Mouse (Mus musculus) hindbrain, embryonic 12.5 days (tissue): Measurements from ENCODE around the gene 2810006K23Rik. TPM values are rescaled to one million over a fixed set of nuclear protein-coding genes. Genes with fewer than 3 reads are reported as not detected.
"Not testable (repeated sequence)": the region's sequence is repeated elsewhere in the genome, so short reads cannot be mapped to it uniquely, and the experiment has no call there.

Experiments used
- ATAC-seq: fragments of 200-750 bp; cut with Nextera tagmentation; 2 replicates; pipeline ENCODE4 v1.8.0; 2017; ENCODE audit warnings: moderate TSS enrichment; ENCODE audit not compliant: low FRiP score
- H3K27ac ChIP-seq: fragments of 300-500 bp; sonication (generic); 2 replicates; pipeline ENCODE4 v1.5.1; 2016; ENCODE audit warnings: mild to moderate bottlenecking
- H3K27me3 ChIP-seq: fragments of 300-500 bp; sonication (generic); 2 replicates; pipeline ENCODE4 v1.6.1; 2016; ENCODE audit warnings: mild to moderate bottlenecking
- H3K36me3 ChIP-seq: fragments of 300-500 bp; sonication (generic); 2 replicates; pipeline ENCODE4 v1.6.1; 2016; ENCODE audit warnings: mild to moderate bottlenecking
- H3K4me1 ChIP-seq: fragments of 300-500 bp; sonication (generic); 2 replicates; pipeline ENCODE4 v1.6.1; 2016
- H3K4me2 ChIP-seq: fragments of 300-500 bp; sonication (generic); replicated peaks from 2 replicates; pipeline ENCODE4 v1.6.1; 2016; ENCODE audit warnings: mild to moderate bottlenecking
- H3K4me3 ChIP-seq: fragments of 300-500 bp; sonication (generic); 2 replicates; pipeline ENCODE4 v1.5.1; 2016; ENCODE audit warnings: mild to moderate bottlenecking
- H3K9ac ChIP-seq: fragments of 300-500 bp; sonication (generic); 2 replicates; pipeline ENCODE4 v1.6.1; 2016; ENCODE audit warnings: mild to moderate bottlenecking, moderate library complexity
- H3K9me3 ChIP-seq: fragments of 300-500 bp; sonication (generic); replicated peaks from 2 replicates; pipeline ENCODE4 v1.6.1; 2016; ENCODE audit warnings: mild to moderate bottlenecking
- WGBS: fragments of 180-500 bp; shearing (Covaris S2); methylation state at CpG from one replicate; pipeline ENCODE4 v1.1.7; 2016; 5-methylcytosine and 5-hydroxymethylcytosine counted together
- polyA plus RNA-seq: library from polyadenylated mRNA; unstranded; fragments of >200 nt; fragmentation: Nextera tagmentation; extraction: Ambion mirVana; gene quantifications from 2 replicates; pipeline ENCODE4 v1.2.1, GENCODE M21; 2016

The 2810006K23Rik gene
- 16.6 and 20.0 TPM in 2 replicates for polyA plus RNA-seq

DNA sequence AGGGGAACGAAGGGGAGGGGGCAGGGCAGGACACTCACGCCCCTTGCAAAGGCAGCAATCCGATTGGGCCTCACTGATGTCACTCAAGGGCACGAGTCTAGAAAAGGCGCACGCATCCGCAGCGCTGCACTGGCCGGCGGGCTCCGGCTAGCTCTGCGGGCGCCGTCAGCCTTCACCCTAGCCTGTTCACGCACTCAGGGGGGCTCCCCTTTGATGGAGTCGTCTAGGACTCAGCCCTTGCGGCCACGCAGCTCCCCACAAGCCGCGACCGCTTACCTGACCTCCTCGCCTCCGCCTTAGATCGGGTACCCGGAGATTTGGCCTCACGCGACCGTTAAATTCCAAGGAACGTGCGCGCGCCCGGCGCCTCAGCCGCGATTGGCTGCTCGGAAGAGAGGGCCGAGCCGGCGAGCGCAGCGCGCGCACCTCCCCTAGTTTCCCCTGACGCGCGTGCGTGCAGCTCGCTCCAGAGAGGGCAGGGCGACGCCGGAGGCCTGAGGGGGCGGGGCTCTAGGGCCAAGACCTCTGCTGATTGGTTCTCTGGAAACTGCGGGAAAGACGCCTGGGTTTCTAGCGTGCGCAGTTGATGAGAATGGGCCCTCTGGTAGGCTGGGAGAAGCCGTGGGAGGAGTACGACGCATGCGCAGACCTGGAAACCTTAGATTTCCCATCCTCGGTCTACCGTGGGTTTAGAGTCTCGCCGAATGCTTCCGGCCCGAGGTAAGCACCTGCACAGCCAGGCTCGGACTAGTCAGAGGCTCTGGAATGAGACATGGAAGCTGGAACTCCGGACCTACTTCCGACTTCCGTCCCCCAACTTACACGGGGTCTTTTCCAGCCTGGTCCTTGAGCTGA lies at the start of gene 2810006K23Rik, which contains the start of gene Mphosph9:
Gene 2810006K23Rik, plus strand, starts transcription at position 580 of the 855 bp plus-strand sequence.
Gene Mphosph9, minus strand, starts transcription at position 463 of the 855 bp plus-strand sequence.
- H3K4me3 ChIP-seq = peak within 1 kb of the TSS; percentile 77
- H3K9ac ChIP-seq = peak within 1 kb of the TSS; percentile 86
- under 1% methylated on average over 72 of the region's 72 CpGs for WGBS
- H3K4me2 ChIP-seq = peak within 1 kb of the TSS; percentile 93
- H3K36me3 ChIP-seq = peaks cover 10% of the 10 kb centered on the region
- no peaks in the 10 kb centered on the region for H3K9me3 ChIP-seq
- peak within 1 kb of the TSS; percentile 97 for H3K27ac ChIP-seq
- H3K4me1 ChIP-seq = peaks cover 15% of the 10 kb centered on the region
- H3K27me3 ChIP-seq = no peaks in the 10 kb centered on the region
- ATAC-seq = peak; percentile 98

DNA sequence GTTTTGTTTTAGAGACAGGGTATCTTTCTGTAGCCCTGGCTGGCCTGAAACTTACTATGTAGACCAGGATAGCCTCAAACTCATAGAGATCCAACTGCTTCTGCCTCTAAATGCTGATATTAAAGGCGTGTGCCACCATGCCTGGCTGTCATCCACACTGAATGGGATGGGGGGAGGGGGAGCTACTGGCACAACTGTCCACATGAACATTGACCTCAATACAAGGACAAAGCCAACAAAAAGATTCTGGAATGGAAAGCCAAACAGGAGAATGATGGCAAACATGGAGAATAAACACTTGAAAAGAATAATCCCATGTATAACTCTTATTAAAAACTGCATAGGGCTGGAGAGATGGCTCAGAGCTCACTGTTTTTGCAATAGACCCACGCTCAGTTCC lies 45.0 kb upstream of the 2810006K23Rik start:
- Histone ChIP-seq H3K27me3 (no peaks in the 10 kb centered on the region), H3K4me1 (no peaks in the 10 kb centered on the region), H3K4me3 (no peak overlapping the region), H3K9ac (no peak overlapping the region), H3K27ac (no peak overlapping the region), H3K4me2 (no peak overlapping the region), H3K9me3 (no peaks in the 10 kb centered on the region), H3K36me3 (peaks cover 73% of the 10 kb centered on the region)
- ATAC-seq = no peak
- WGBS = 89% methylated on average over 2 of the region's 2 CpGs

DNA sequence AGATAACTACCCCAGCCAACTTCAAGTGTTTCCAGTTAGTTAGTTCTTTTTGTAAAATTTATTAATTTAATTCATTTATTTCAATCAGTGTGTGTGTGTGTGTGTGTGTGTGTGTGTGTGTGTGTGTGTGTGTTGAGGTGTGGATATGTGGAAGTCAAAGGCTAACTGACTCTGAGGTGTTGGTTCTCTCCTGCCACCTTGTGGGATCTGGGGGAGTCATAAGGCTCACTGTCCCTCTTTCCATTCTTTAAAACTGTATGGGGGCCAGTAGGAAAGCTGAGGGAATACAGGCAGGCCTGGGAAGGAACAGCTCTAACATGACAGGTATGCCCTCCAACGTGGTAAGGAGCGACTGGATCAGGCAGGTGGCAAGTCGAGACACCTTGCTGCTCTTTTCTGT lies 43.6 kb upstream of the 2810006K23Rik start:
- no peak overlapping the region for H3K4me3 ChIP-seq
- H3K4me2 ChIP-seq = no peak overlapping the region
- no peak overlapping the region for H3K9ac ChIP-seq
- H3K9me3 ChIP-seq = no peaks in the 10 kb centered on the region
- H3K27me3 ChIP-seq = no peaks in the 10 kb centered on the region
- no peak for ATAC-seq
- H3K36me3 ChIP-seq = peaks cover 73% of the 10 kb centered on the region
- H3K27ac ChIP-seq = no peak overlapping the region
- no peaks in the 10 kb centered on the region for H3K4me1 ChIP-seq
- 76% methylated on average over 3 of the region's 3 CpGs for WGBS

DNA sequence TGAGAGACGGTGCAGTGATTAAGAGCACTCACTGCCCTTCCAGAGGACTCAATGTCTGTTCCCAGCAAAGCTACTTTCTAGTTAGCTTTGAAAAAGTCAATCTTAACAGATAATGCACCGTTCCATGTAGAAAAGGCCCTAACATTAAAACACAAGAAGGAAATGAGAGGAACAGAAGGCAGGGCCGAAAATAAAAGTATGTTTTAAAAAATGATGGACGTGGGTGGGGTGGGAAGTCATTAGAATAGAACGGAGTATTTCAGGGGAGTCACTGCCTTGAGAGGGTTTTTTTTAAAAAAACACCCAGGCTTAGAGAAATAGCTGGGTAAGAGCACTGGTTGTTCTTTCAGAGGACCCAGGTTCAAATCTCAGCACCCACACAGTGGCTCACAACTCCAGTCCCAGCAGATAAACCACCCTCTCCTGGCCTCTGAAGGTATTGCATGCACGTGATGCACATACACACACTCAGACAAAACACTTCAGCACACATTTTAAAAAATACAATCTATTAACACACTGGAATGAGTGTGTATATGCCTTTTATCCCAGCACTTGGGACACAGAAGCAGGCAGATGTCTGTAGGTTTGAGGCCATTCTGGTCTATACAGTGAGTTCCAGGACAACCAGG lies 40.2 kb upstream of the 2810006K23Rik start:
- Histone ChIP-seq H3K9ac (no peak overlapping the region), H3K4me2 (no peak overlapping the region), H3K27me3 (no peaks in the 10 kb centered on the region), H3K4me3 (no peak overlapping the region), H3K27ac (no peak overlapping the region), H3K9me3 (no peaks in the 10 kb centered on the region), H3K4me1 (no peaks in the 10 kb centered on the region), H3K36me3 (peaks cover 83% of the 10 kb centered on the region)
- no peak for ATAC-seq
- WGBS = over 99% methylated on average over 6 of the region's 6 CpGs

DNA sequence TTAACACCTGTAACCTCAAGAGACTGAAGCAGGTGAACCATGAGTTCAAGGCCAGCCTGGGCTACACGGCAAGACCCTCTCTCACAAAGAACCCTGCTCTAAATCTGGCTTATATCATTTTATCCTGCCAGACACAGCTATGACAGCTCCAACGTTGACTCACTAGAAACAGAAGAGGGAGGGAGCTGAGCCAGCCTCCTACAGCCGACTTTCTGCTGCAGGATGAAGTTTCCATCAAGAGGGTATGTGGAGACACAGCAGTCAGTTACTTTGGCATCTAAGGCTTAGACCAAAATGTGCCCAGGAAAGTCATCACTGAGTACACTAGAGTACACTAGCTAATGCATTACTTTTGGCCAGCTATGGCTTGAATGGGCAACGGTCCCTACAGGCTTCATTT lies 37.7 kb upstream of the 2810006K23Rik start:
- no peaks in the 10 kb centered on the region for H3K27me3 ChIP-seq
- H3K4me2 ChIP-seq = no peak overlapping the region
- no peak for ATAC-seq
- peaks cover 90% of the 10 kb centered on the region for H3K36me3 ChIP-seq
- no peaks in the 10 kb centered on the region for H3K4me1 ChIP-seq
- no peak overlapping the region for H3K27ac ChIP-seq
- H3K9ac ChIP-seq = no peak overlapping the region
- H3K4me3 ChIP-seq = no peak overlapping the region
- 94% methylated on average over 4 of the region's 4 CpGs for WGBS
- no peaks in the 10 kb centered on the region for H3K9me3 ChIP-seq

DNA sequence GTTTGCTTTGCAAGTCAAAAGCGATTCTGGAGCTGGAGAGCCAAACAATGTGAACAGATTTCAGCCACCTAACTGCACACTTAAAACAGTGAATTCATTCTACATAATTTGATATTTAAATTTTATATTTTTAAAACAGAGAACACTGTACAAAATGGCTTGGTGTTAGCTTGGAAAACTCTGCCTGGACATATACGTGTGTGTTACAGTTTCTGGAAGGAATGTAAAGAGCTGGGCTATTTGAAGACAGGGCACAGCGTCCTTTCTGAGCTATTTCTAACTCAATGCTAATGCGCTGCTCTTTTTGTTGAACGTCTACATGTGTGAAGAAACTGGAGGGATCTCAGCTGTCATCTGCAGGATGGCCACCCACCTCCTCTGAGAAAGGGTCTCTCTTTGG lies 33.9 kb upstream of the 2810006K23Rik start:
- Histone ChIP-seq H3K4me2 (no peak overlapping the region), H3K9me3 (no peaks in the 10 kb centered on the region), H3K27ac (no peak overlapping the region), H3K36me3 (peaks cover 92% of the 10 kb centered on the region), H3K27me3 (no peaks in the 10 kb centered on the region), H3K4me1 (no peaks in the 10 kb centered on the region), H3K4me3 (no peak overlapping the region), H3K9ac (no peak overlapping the region)
- 94% methylated on average over 5 of the region's 5 CpGs for WGBS
- ATAC-seq = no peak

DNA sequence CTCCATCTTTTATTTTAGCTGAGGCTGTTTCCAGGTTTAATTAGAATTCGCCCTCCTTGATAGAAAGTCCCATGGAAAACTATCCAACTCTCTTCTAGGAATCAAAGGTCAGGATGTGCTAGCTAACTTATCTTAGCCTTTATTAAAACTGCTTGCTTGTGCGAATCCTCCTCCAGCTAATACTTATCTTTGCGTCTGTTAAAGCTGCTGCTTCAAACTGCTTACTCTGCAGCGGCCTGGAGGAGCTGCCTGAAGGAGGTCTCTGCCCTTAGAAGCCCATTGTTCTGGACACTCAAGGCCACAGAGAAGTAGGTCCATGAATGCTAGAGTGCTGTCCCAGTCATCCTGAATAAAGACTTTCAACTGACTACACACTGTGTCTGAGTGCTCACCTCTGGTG lies 31.4 kb upstream of the 2810006K23Rik start:
- no peaks in the 10 kb centered on the region for H3K9me3 ChIP-seq
- peaks cover 81% of the 10 kb centered on the region for H3K36me3 ChIP-seq
- H3K27ac ChIP-seq = no peak overlapping the region
- no peak overlapping the region for H3K4me3 ChIP-seq
- ATAC-seq = no peak
- 95% methylated on average over 4 of the region's 4 CpGs for WGBS
- no peaks in the 10 kb centered on the region for H3K27me3 ChIP-seq
- no peak overlapping the region for H3K4me2 ChIP-seq
- H3K4me1 ChIP-seq = no peaks in the 10 kb centered on the region
- H3K9ac ChIP-seq = no peak overlapping the region

DNA sequence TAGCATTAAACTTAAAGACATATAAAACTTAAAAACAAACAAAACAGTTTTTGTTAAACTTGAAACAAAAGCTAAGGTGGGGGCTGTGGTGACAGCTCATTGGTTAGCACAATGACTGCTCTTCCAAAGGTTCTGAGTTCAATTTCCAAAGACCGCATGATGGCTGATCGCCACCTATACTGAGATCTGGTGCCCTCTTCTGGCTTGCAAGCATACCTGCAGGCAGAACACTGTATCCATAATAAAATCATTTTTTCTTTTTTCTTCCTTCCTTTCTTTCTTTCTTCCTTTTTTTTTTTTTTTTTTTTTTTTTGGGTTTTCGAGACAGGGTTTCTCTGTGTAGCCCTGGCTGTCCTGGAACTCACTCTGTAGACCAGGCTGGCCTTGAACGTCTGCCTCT lies 28.6 kb upstream of the 2810006K23Rik start:
- not testable (repeated sequence) for ATAC-seq, H3K4me1 ChIP-seq, H3K9me3 ChIP-seq, H3K9ac ChIP-seq, H3K4me2 ChIP-seq, H3K27ac ChIP-seq, H3K4me3 ChIP-seq, H3K27me3 ChIP-seq
- WGBS = 73% methylated on average over 4 of the region's 4 CpGs
- peaks cover 70% of the 10 kb centered on the region for H3K36me3 ChIP-seq

DNA sequence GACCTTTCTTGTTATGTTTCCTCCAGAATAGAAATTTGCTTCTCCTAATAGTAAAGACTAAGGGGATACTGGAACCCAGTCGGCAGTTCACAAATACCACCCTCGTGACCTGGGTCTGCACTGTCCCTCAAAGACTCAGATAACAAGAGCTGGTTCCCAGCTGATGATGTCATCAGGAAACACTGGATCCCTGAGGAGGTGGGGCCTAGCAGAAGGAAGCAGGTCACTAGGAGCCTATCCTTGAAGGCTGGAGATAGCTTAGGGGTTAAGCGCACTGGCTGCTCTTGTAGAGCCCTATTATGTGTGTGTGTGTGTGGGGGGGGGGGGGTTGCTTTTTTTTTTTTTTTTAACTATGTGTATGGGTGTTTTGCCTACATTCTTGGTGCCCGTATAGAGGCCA lies 27.8 kb upstream of the 2810006K23Rik start:
- WGBS = 68% methylated on average over 4 of the region's 4 CpGs
- Histone ChIP-seq H3K27me3 (no peaks in the 10 kb centered on the region), H3K27ac (no peak overlapping the region), H3K9me3 (no peaks in the 10 kb centered on the region), H3K4me2 (no peak overlapping the region), H3K36me3 (peaks cover 69% of the 10 kb centered on the region), H3K4me1 (no peaks in the 10 kb centered on the region), H3K4me3 (no peak overlapping the region), H3K9ac (no peak overlapping the region)
- ATAC-seq = no peak

DNA sequence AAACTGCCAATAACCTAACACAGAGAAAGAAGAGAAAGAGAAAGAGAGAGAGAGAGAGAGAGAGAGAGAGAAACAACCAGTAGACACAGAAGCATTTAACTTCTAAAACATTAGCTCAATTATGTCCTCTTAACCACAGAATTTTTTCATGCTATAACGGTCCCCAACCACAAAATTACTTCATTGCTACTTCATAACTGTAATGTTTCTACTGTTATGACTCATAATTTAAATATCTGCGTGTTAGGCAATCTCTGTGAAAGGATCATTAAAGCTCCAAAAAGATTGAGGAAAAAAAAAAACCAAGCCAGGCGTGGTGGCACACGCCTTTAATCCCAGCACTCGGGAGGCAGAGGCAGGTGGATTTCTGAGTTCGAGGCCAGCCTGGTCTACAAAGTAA lies 25.0 kb upstream of the 2810006K23Rik start:
- H3K36me3 ChIP-seq = peaks cover 68% of the 10 kb centered on the region
- not testable (repeated sequence) for H3K4me3 ChIP-seq, H3K27me3 ChIP-seq, ATAC-seq, H3K27ac ChIP-seq, H3K9me3 ChIP-seq, H3K9ac ChIP-seq, H3K4me2 ChIP-seq, H3K4me1 ChIP-seq
- 95% methylated on average over 6 of the region's 6 CpGs for WGBS

DNA sequence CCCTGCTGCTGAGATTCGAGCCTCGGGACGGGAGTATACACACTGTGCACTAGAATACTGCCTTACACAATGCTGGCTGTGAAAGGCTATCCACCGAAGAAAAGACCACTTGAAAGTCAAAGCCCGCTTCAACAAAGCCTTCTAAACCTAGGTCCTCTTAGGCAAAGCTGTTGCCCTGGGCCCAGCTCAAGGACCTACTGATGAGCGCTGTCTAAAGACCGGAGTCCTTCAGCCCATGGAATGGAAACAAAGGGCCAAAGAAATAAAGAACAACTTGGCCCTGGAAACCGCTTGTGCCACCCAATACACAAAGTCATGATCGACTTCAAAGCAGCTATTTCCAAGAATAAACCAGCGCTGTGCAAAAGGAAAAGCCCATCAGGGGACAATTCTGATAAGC lies 18.7 kb upstream of the 2810006K23Rik start:
- no peak for ATAC-seq

DNA sequence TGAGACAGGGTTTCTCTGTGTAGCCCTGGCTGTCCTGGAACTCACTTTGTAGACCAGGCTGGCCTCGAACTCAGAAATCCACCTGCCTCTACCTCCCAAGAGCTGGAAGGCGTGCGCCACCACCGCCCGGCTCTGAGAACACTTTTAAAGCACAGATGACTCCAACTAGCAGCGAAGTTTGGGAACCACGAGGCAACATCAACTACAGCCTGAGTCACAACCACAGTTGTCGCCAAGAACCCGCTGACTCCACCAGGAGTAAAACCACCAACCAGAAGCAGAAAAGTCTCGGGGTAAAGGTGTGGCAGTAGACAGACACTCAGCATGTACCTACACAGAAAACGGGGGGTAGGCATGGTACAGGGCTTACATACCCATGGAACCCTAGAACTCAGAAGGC lies 17.8 kb upstream of the 2810006K23Rik start:
- H3K9me3 ChIP-seq = peaks cover 6% of the 10 kb centered on the region
- no peak for ATAC-seq
- 96% methylated on average over 11 of the region's 11 CpGs for WGBS
- H3K27me3 ChIP-seq = no peaks in the 10 kb centered on the region
- H3K4me3 ChIP-seq = no peak overlapping the region
- no peak overlapping the region for H3K4me2 ChIP-seq
- no peak overlapping the region for H3K27ac ChIP-seq
- H3K36me3 ChIP-seq = peaks cover 83% of the 10 kb centered on the region
- H3K9ac ChIP-seq = no peak overlapping the region
- no peaks in the 10 kb centered on the region for H3K4me1 ChIP-seq

More for the DNA sequence above, 18.7 kb upstream of the 2810006K23Rik start:
- no peaks in the 10 kb centered on the region for H3K4me1 ChIP-seq
- peaks cover 78% of the 10 kb centered on the region for H3K36me3 ChIP-seq
- H3K27me3 ChIP-seq = no peaks in the 10 kb centered on the region
- no peak overlapping the region for H3K4me2 ChIP-seq
- no peak overlapping the region for H3K27ac ChIP-seq
- no peak overlapping the region for H3K4me3 ChIP-seq
- no peak overlapping the region for H3K9ac ChIP-seq
- peaks cover 6% of the 10 kb centered on the region for H3K9me3 ChIP-seq
- WGBS = 86% methylated on average over 10 of the region's 10 CpGs
